Mouse (Mus musculus): ENCODE results near the gene Hmgb1. TPM values are rescaled to one million over a fixed set of nuclear protein-coding genes. Genes with fewer than 3 reads are reported as not detected.

The Hmgb1 gene
- polyA plus RNA-seq, 1 experiment: 138 TPM

- TF ChIP-seq CTCF (IDR thresholded peaks at IDR 0.05; ENCODE audit: borderline replicate concordance, insufficient read depth, low read length) (no peak), POLR2A (IDR thresholded peaks at IDR 0.05; ENCODE audit: low read depth, low read length) (no peak)
- no peak overlapping the region for H3K27ac ChIP-seq (ENCODE audit: insufficient read depth, low read length)
- no peak overlapping the region for H3K4me3 ChIP-seq (ENCODE audit: insufficient read depth, low read length)
- H3K4me1 ChIP-seq (ENCODE audit: control insufficient read depth, insufficient read depth, low read length): no peaks in the 10 kb centered on the region
These were observed 8.6 kb downstream of the Hmgb1 start for GRCm38 (mm10) chr5:149175736-149176135.

DNA sequence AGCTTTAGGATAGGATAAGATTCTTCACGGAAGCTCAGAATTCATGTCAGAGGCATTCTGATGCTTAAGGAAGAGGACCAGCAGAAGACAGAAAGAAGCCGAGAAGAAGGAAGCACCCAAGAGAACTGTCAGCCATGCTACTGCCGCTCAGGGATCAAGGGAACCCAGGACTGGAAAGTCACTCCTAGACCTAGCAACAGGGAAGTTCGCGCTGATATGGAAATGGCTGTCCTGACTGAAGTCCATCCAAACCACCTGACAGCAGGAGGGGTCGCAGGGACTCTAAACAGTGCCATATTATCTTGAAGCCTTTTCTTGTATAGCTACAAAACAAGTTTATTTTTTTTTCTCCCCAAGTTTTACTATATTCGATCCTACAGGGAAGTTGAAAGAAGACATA, 9.8 kb downstream of the Hmgb1 start:
- no peak for TF ChIP-seq CTCF (IDR thresholded peaks at IDR 0.05; ENCODE audit: borderline replicate concordance, insufficient read depth, low read length)
- TF ChIP-seq POLR2A (IDR thresholded peaks at IDR 0.05; ENCODE audit: low read depth, low read length): no peak
- Histone ChIP-seq H3K4me1 (ENCODE audit: control insufficient read depth, insufficient read depth, low read length) (no peaks in the 10 kb centered on the region), H3K4me3 (ENCODE audit: insufficient read depth, low read length) (no peak overlapping the region), H3K27ac (ENCODE audit: insufficient read depth, low read length) (no peak overlapping the region)

DNA sequence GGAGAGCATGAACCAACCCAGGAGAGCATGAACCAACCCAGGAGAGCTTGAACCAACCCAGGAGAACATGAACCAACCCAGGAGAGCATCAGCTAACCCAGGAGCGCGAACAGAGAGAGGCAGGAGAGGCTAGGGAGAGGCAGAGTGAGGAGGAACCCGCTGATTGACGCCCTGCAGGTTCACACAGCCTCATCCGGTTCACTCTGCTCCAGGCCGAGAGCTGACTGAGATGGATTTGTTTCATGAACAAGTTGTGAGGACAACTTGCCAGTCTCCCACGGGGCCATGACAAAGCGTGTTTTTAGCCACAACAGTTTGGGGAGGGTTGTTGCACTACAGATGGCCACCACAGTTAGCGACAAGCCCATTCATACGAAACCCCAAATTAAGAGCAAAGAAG, 12.0 kb downstream of the Hmgb1 start:
- H3K4me1 ChIP-seq (ENCODE audit: control insufficient read depth, insufficient read depth, low read length): no peaks in the 10 kb centered on the region
- H3K4me3 ChIP-seq (ENCODE audit: insufficient read depth, low read length): no peak overlapping the region
- no peak overlapping the region for H3K27ac ChIP-seq (ENCODE audit: insufficient read depth, low read length)
- TF ChIP-seq CTCF (IDR thresholded peaks at IDR 0.05; ENCODE audit: borderline replicate concordance, insufficient read depth, low read length): no peak

- Histone ChIP-seq H3K4me1 (ENCODE audit: control insufficient read depth, insufficient read depth, low read length) (no peaks in the 10 kb centered on the region), H3K27ac (ENCODE audit: insufficient read depth, low read length) (no peak overlapping the region), H3K4me3 (ENCODE audit: insufficient read depth, low read length) (no peak overlapping the region)
- TF ChIP-seq POLR2A (IDR thresholded peaks at IDR 0.05; ENCODE audit: low read depth, low read length): no peak
These were observed 13.3 kb downstream of the Hmgb1 start for GRCm38 (mm10) chr5:149170841-149171588.

- no peak for TF ChIP-seq POLR2A (IDR thresholded peaks at IDR 0.05; ENCODE audit: low read depth, low read length)
- no peak for TF ChIP-seq CTCF (IDR thresholded peaks at IDR 0.05; ENCODE audit: borderline replicate concordance, insufficient read depth, low read length)
- H3K4me3 ChIP-seq (ENCODE audit: insufficient read depth, low read length): no peak overlapping the region
- H3K27ac ChIP-seq (ENCODE audit: insufficient read depth, low read length): no peak overlapping the region
- H3K4me1 ChIP-seq (ENCODE audit: control insufficient read depth, insufficient read depth, low read length): no peaks in the 10 kb centered on the region
These were observed 15.5 kb downstream of the Hmgb1 start for GRCm38 (mm10) chr5:149168816-149169215.

DNA sequence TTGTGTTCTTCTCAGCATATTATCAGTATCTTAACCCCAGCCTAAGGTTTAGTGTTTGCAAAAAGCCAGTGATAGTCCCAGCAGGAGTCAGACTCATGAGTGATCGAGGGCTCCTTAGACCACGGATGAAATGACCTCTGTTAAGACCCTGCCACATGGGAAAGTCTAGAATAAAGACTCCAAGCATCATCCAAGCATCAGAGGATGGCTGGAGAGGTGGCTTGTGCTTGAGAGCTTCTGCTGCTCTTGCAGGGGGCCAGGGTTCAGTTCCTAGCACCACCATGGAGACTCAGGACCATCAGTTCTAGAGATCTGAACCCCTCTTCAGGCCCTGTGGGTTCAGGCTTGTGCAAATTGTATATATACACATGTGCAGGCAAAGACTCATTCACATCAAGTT, 16.2 kb downstream of the Hmgb1 start:
- H3K4me1 ChIP-seq (ENCODE audit: control insufficient read depth, insufficient read depth, low read length): no peaks in the 10 kb centered on the region
- no peak for TF ChIP-seq CTCF (IDR thresholded peaks at IDR 0.05; ENCODE audit: borderline replicate concordance, insufficient read depth, low read length)
- no peak for TF ChIP-seq POLR2A (IDR thresholded peaks at IDR 0.05; ENCODE audit: low read depth, low read length)
- H3K27ac ChIP-seq (ENCODE audit: insufficient read depth, low read length): no peak overlapping the region
- no peak overlapping the region for H3K4me3 ChIP-seq (ENCODE audit: insufficient read depth, low read length)

DNA sequence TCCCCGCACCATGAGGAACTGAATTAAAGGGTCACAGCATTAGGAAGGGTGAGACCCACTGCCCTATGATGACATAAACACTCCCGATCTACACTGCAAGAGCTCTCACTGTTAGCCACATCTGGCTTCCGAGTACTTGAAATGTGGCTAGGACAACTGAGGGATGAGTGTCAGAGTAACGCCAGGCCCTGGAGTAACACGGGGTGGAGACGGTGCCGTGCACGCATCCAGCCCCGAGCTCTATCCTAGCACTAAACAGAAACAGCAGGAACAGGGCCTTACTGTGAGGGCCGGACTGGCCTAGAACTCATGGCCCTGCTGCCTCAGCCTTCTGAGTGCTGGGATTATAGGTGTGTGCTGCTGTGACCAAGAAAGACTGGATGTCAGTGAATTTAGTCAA, 18.3 kb downstream of the Hmgb1 start:
- H3K4me1 ChIP-seq (ENCODE audit: control insufficient read depth, insufficient read depth, low read length): no peaks in the 10 kb centered on the region
- no peak overlapping the region for H3K27ac ChIP-seq (ENCODE audit: insufficient read depth, low read length)
- TF ChIP-seq CTCF (IDR thresholded peaks at IDR 0.05; ENCODE audit: borderline replicate concordance, insufficient read depth, low read length) (no peak), POLR2A (IDR thresholded peaks at IDR 0.05; ENCODE audit: low read depth, low read length) (no peak)
- no peak overlapping the region for H3K4me3 ChIP-seq (ENCODE audit: insufficient read depth, low read length)

GRCm38 (mm10) chr5:149164881-149165280, 19.4 kb downstream of the Hmgb1 start:
- no peak overlapping the region for H3K27ac ChIP-seq (ENCODE audit: insufficient read depth, low read length)

GRCm38 (mm10) chr5:149162890-149163289, 21.4 kb downstream of the Hmgb1 start:
- Histone ChIP-seq H3K4me1 (ENCODE audit: control insufficient read depth, insufficient read depth, low read length) (no peaks in the 10 kb centered on the region), H3K4me3 (ENCODE audit: insufficient read depth, low read length) (no peak overlapping the region)
- TF ChIP-seq CTCF (IDR thresholded peaks at IDR 0.05; ENCODE audit: borderline replicate concordance, insufficient read depth, low read length): no peak
- TF ChIP-seq POLR2A (IDR thresholded peaks at IDR 0.05; ENCODE audit: low read depth, low read length): no peak

More at GRCm38 (mm10) chr5:149164881-149165280, 19.4 kb downstream of the Hmgb1 start:
- Histone ChIP-seq H3K4me1 (ENCODE audit: control insufficient read depth, insufficient read depth, low read length) (no peaks in the 10 kb centered on the region), H3K4me3 (ENCODE audit: insufficient read depth, low read length) (no peak overlapping the region)
- TF ChIP-seq POLR2A (IDR thresholded peaks at IDR 0.05; ENCODE audit: low read depth, low read length) (no peak), CTCF (IDR thresholded peaks at IDR 0.05; ENCODE audit: borderline replicate concordance, insufficient read depth, low read length) (no peak)

GRCm38 (mm10) chr5:149160469-149160868, 23.8 kb downstream of the Hmgb1 start:
- Histone ChIP-seq H3K4me1 (ENCODE audit: control insufficient read depth, insufficient read depth, low read length) (no peaks in the 10 kb centered on the region), H3K27ac (ENCODE audit: insufficient read depth, low read length) (no peak overlapping the region), H3K4me3 (ENCODE audit: insufficient read depth, low read length) (no peak overlapping the region)
- TF ChIP-seq POLR2A (IDR thresholded peaks at IDR 0.05; ENCODE audit: low read depth, low read length) (no peak), CTCF (IDR thresholded peaks at IDR 0.05; ENCODE audit: borderline replicate concordance, insufficient read depth, low read length) (no peak)

More at GRCm38 (mm10) chr5:149162890-149163289, 21.4 kb downstream of the Hmgb1 start:
- no peak overlapping the region for H3K27ac ChIP-seq (ENCODE audit: insufficient read depth, low read length)
